Mouse (Mus musculus): ENCODE results near the gene Brox.
A peak's percentile ranks its signal among the peaks of the same experiment; 100 is the strongest.
"Not testable (repeated sequence)": the region's sequence is repeated elsewhere in the genome, so short reads cannot be mapped to it uniquely, and the experiment has no call there.

Gene Brox

DNA sequence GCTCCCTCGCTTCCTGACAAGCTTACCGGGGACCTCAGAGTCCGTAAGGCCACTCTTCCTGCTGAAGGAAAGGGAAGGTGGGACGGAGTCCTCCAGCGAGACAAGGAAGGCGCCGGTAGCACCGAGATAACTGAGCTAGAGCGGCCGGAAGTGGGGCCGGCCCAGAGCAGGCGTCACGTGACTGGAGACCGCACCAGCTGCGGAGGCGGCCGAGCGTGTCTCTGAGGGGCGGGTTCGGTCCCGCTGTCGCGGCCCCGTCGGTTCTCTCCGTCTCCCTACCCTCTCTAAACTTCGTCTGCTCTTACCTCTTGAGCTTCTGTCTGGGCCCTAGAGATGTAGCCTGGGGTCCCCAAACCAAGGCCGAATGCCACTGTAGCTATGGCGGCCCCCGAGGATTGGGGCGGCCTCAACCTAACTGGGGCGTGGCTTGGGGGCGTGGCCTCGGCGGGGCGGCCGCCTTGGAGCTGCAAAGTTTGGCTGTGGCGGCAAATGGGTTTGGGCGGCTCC lies at the start of gene Brox:
Brox (minus strand) TSS at position 393 of the 507 bp plus-strand sequence.
- DNase-seq (ENCODE audit: low spot score): peak; percentile 77

DNA sequence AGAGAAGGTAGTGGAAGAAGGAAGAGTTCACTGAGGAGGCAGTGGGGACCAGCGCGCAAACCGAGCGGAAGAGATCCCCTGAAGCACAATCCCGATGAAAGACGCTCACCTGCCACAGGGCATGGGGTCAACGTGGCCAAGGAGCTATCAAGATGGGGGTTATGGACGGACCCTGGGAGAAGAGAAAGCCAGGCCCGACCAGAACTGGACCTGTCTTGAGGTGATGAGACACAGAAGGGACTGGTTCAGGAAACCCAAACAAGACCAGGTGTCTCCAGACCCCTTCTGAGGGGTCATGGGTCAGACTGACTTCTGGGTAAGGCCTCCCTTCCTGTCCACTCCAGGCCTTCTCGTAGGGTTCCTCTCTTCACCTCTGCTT lies 48.7 kb upstream of the Brox start:
- no peak for DNase-seq (ENCODE audit: low spot score)

DNA sequence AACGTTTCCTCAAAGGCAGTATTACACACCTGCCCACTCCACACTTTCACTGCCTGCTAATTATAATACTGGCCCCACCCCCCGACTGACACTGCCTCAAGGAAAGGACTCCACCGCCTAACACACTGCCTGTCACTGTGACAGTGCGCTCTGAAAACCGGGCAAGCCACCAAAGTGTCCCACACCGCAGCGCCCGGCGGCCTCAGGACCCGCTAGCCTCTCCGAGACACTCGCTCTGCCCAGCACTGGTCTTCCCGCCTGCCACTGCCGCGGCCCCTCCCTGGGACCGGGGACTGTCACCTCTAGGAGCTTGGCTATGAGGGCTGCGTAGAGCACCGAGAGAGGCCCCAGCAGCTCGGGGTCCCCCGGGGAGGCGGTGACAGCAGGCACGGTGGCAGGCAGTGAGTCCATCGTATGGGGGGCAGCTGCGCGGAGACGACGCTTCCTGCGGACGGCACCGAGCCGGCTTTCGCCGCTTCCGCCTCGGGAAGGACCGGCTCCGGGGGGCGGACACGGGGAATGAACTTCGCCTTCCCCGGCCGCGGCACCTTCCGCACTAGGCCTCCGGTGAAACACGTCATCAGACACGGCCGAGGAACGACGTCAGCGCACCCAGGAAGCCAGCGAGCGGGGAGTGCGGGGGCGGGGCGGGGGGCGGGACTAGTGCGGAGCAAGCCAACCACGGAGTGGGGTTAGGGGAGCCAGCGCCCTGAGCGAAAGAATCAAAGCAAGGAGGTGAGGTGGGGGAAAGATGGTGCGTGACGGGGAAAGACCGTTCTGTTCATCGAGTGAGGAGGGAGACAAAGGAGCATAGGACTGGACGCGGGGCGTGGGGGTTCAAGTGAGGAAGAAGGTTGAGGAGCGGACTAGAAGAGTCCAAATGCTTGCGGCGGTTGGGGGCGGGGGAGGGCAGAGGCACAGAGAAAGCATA lies 48.1 kb upstream of the Brox start:
- peak; percentile 45 for DNase-seq (ENCODE audit: low spot score)

DNA sequence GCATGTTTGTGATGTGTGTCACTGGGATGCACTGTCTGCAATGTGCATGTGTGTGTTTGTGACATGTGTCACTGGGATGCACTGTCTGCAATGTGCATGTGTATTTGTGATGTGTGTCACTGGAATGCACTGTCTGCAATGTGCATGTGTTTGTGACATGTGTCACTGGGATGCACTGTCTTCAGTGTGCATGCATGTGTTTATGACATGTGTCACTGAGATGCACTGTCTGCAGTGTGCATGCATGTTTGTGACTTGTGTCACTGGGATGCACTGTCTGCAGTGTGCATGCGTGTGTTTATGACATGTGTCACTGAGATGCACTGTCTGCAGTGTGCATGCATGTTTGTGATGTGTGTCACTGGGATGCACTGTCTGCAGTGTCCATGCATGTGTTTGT lies 45.8 kb upstream of the Brox start:
- DNase-seq (ENCODE audit: low spot score): not testable (repeated sequence)

DNA sequence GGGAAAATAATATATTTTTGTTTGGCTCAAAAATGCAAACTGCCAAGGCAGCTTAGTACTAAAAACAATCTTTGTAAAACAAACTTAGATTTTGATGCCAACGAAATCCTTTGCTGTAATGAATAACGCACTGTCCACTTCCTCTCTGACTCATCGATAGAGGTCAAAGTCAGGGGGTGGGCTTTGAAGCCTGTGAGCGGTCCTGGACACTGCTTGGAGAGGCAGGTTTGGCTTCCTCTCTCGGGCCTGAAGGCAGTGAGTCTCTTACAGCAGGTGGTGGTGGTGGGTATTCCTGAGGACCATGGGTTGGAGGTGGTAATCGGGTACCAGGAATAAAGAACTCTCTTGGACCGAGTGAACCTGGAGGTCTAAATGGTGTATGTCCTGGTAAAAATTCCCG lies 30.1 kb upstream of the Brox start:
- DNase-seq (ENCODE audit: low spot score): no peak

DNA sequence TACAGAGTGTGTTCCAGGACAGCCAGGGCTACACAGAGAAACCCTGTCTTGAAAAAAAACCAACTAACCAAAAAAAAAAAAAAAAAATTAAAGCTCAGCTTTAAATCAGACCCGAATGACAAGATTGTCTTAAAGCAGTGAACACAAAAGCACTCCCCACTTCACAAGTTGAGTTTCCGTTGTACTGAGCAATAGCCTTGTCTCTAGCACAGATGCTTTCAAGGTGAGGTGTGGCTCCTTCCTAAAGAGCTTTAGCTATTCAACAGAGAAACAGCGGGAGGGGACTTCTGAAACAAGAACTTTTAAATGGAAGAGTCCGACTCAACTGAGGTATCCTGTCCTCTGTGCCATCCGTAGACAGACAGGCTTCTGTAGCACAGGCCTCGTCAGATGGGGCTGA lies 27.4 kb upstream of the Brox start:
- DNase-seq (ENCODE audit: low spot score): no peak

DNA sequence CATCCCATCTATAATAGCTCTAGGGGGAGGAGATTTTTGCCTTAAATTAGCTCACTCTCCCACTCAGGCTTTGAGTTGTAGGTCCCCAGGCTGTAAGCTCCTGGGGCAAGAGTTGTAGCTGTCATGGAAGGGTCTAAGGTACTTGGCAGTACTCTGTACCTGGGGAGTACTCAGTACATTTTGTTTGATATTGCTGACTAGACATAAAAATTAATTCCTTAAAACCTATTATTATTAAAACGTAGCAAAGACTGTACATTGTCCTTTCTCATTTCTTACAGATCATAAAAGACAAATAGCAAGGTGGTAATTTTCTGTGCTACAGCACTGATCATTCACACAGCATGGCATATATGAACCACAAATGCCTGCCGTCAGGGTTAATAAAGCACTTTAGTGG lies 26.9 kb upstream of the Brox start:
- no peak for DNase-seq (ENCODE audit: low spot score)

DNA sequence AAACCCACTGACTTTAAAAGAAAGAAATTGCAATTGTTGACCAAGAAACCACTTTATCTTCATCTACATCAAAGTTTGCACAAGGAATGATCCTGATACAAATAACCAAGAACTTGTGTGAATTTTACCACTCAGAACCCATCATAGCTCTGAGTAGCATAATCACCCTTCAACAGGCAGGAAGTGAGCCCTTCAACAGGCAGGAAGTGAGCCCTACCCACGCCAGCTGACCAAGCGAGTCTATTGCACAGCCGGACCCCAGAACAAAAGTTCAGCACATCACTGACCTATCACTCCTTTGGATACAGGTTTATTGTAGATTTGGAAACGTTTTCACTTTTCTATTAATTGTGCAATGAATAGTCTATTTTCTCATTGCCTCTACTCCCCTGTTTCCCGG lies 25.4 kb upstream of the Brox start:
- not testable (repeated sequence) for DNase-seq (ENCODE audit: low spot score)

DNA sequence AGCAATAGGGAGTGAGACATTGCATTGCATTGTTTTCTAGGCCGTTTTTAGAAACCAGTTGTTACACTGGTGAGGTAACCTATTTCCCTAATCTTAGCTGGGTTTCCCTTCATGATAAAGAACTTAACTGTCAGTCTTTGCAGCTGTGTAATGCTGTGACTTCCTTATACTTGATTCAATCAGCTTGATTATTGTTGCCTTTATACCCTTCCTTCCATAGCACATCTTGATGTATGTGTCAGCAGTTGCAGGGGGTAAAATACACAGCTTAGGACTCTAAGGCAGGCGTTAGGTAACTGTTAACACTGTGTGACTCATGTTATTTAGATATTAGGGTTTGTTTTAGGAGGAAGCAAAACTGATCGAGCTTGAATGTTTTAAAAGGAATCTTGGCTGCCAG lies 23.6 kb upstream of the Brox start:
- no peak for DNase-seq (ENCODE audit: low spot score)

DNA sequence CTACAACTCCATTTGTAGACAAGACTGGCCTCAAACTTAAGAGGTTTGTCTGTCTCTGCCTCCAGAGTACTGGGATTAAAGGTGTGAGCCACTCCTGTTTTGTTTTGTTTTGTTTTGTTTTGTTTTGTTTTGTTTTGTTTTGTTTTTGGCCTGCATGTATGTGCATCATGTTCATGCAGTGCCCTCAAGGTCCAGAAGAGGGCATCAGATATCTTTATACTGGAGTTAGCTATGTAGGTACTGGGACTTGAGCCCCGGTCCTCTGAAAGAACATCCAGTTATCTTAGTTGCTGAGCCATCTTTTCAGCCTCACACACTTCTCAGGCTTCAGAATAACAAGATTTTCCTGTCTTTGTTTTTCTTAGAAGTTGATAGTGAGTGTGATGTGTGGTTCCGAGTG lies 18.7 kb upstream of the Brox start:
- DNase-seq (ENCODE audit: low spot score): no peak

DNA sequence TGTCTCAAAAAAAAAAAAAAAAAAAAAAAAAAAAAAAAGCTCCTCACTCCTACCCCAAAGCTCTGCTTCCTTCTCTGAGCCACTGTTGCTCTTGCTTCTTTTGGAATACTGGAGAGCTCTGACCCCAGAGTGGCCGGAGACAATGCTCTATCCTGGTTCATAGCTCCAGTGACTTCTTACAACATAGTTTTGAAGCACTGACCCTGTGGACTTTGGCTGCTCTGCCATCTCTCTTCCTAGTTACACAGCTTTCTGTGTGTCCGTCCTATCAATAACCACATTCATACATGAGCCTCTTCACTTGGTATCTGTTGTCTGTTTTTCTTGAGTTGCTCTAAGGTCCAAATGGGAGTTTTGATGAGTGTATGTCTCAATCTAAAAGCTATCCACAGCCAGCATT lies 15.0 kb upstream of the Brox start:
- no peak for DNase-seq (ENCODE audit: low spot score)

DNA sequence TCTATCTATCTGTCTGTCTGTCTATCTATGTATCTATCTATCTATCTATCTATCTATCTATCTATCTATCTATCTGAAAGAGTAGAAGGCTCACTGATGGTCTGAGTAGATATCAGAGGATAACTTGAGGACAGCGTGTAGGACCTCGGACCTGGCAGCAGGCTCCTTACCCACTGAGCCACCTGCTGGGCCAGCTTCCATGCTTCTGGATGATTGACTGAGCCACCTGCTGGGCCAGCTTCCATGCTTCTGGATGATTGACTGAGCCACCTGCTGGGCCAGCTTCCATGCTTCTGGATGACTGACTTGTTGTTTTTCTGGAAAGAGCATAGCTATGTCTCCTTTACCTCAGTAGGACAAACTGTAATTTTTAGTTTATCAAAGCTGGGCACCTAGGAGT lies 12.5 kb upstream of the Brox start:
- DNase-seq (ENCODE audit: low spot score): not testable (repeated sequence)

DNA sequence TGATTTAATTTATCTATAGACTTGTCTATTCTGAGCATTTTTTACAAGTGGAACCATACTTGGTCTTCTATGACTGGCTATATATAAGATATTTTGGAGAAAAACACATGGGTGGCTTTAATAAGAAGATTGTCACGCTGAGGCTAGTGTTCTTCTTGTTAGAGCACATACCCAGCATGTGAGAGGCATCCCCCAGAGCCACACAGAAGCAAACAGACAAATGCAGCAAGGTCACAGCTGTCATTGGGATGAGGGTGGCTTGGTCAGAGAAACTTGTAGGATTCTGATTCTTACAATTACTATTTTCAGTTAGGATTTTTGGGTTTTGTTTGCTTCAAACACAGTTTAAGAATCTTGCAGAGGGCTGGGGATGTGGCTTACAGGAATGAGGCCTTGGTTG lies 11.4 kb upstream of the Brox start:
- DNase-seq (ENCODE audit: low spot score): no peak

DNA sequence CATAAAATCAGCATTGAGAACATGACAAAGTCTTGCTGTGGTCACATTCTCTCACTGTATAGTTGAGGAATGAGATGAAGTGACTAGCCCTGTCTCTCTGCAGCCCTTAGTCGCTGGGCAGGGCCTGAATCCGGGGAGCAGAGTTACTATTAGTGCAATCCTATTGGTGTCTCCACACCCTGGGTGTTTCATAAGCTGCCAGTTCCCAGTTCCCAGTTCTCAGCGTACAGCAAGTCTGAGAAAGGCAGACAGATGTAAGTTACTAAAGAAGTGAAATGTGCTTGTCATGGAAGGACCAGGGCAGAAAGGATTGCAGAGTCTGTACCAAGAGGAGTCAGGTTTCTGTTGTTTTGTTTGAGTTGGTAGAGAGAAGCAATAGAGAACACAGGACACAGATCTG lies 10.5 kb upstream of the Brox start:
- DNase-seq (ENCODE audit: low spot score): no peak

DNA sequence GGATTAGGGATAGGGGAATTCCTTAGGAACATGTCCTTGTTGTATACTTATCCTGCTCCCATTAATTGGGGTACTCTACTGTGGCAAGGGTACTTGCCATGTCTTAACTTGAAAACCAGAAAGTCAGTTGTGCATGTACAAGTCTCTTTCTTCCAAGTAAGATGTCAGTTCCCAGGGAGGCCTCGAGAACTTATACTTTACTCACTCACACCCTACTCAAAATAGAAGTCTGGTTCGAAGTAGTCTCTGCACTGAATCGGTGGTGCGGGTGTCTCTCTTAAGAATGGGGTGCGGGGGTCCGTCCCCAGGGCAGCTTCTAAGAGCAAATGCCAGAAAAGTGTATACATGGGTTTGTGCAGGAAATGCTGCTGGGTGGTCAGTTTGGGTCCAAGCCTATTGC lies 2.1 kb upstream of the Brox start:
- DNase-seq (ENCODE audit: low spot score): peak; percentile 100

DNA sequence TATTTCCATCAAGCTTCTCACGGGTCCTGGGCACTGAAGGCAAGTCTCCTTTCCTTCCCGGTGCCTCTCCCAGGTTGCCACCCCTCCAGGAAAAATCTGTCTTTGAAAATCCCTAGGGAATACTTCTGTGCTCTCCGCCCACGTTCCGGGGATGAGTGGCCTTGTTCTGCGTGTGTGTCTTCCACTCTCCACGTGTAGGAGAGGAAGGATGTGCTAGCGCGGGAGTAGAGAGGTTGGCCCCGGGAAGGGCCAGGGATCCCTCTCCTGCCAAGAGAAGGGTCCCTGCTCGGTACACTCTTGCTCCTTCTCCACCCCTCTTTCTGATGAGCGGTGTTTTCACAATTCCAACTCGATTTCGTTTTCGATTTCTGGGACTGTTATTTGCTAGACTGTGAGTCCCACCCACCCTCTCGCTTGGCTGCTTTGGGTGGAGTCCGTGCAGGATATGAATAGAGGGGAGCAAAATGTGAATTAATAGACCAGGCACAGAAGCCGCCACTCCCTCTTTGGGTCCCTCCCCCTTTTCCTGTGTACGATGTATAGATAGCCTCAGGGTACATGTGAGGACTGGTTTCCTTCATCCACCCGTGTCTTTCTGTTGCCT lies 919 bp upstream of the Brox start:
- no peak for DNase-seq (ENCODE audit: low spot score)

DNA sequence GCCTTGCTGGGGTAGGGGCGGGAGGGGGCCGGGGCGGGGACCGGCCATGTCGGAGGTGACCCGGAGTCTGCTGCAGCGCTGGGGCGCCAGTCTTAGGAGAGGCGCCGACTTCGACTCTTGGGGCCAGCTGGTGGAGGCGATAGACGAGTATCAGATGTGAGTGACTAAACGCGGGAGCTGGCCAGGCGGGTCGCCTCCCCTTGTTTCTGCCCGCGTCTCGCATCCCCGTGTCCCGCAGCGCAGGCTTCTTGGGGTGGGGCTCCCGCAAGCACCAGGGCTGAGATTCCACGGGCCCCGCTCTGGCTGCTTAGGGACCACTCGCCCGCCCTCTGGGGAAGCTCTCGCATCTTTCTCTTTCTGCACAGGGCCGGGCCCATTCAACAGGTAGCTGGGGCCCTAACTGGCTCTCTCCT lies 410 bp upstream of the Brox start:
- DNase-seq (ENCODE audit: low spot score): no peak

DNA sequence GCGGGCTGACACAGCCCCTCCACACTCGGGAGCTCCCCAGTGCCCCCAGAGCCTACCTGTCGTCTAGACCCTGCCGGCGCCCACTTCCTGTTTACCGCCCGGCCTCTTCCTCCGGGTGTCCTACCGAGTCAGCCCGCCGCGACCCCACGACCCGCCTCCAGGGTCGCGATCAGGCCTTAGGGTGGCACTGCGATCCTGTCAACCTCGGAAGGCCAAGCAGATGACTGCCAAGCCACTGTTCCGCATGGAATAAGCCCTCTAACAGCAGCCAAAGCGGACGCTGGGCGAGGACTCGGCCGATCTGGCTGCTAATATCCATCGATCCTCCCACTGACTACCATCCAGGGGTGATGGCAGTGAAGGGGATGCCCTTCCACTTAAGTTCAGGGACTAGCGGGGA lies 604 bp downstream of the Brox start, which contains the start of gene Aida:
Aida (plus strand) TSS at position 126 of the 400 bp plus-strand sequence.
- no peak for DNase-seq (ENCODE audit: low spot score)

DNA sequence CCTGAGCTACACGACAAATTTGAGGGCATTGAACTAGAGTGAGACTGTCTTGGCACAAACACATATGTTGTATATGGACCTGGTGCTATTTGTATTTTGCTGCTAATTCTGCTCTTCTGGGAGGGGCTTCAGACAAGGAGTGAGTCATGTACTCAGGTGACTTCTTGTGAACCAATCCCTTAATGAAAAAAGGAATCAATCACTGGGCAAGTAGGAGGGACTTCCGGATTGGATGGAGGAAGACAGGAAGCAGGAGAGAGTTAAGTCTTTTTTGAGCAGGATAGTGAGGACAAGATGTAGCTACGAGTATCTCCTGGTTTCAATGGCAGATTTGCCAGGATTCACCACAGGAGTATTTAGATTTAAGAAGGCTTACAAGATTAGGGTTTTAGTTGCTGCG lies 7.5 kb downstream of the Brox start:
- no peak for DNase-seq (ENCODE audit: low spot score)

DNA sequence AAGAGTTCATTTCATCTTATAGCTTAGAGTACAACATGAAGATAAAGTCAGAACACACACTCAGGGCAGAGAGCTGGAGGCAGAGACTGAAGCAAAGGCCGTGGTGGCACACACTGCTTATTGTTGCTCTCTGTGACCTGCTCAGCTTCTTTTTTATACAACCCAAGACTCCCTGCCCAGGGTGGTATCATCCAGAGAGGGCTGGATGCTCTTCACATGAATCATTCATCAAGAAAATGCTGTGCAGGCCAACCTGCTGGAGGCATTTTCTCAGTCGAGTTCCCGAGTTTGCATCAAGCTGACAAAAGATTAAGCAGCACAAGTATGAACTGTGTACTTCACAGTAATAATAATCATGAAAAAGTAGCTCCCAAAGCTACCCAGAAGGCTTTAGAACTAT lies 8.7 kb downstream of the Brox start:
- DNase-seq (ENCODE audit: low spot score): no peak

DNA sequence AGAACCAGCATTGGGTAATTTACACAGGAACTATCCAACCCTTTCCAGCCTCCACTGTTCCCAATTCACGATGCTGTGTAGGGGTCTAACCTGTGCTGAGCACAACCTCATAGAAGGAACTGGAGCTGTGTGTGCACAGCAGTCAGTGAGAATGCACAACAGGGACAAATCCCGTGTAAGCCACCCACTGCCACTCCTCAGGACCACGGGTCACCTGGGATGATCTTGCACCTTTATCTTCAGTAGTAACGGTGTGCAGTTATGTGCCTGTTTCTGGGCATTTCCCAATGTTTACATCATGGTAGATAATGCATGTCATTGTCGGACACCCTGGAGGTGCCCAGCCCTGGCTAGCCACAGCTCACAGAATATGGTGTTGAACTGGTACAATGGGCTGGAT lies 21.3 kb downstream of the Brox start:
- DNase-seq (ENCODE audit: low spot score): no peak

DNA sequence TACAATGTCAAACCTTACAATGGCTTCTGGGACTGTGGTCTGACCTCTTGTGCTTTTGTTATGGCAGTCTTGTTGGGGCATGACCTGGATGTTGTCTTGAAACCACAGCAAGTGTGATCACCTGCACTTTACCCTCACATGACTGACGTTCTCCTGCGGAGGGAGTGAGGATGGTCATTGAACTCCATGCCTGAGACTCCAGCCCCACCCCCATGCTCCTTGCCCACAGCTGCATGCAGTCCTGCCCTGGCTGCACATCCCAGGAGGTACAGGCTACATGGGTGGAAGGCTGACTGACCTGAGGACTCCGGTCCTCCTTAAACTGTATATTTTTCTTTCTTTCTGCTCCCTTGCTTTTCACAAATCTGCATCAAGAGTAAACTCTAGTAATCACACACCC lies 22.7 kb downstream of the Brox start:
- no peak for DNase-seq (ENCODE audit: low spot score)
